Comparison of ENCODE assay signal across 8 mouse cellular contexts in genomic region chr1:194620245-194620991, GRCm38 (mm10). TPM values are rescaled to one million over a fixed set of nuclear protein-coding genes. Genes with fewer than 3 reads are reported as not detected.
DNase-seq lines count a peak whose midpoint lies in the region; ATAC-seq and TF ChIP-seq lines count a peak whose summit lies in the region.

No protein-coding gene starts in this region.

- under 1% methylated on average over 56 of the region's 56 CpGs for WGBS in forebrain, embryonic 10.5 days
- WGBS in heart, embryonic 15.5 days, result under 1% methylated on average over 55 of the region's 56 CpGs
- WGBS in lung, embryonic 16.5 days, result under 1% methylated on average over 56 of the region's 56 CpGs

- no peaks in the 10 kb centered on the region for H3K36me3 ChIP-seq in E14TG2a.4 (ENCODE audit: insufficient read depth, low read length)
- H3K36me3 ChIP-seq in forebrain, embryonic 10.5 days (replicated peaks), result no peaks in the 10 kb centered on the region
- H3K36me3 ChIP-seq in heart, embryonic 15.5 days, result no peaks in the 10 kb centered on the region
- no peaks in the 10 kb centered on the region for H3K36me3 ChIP-seq in lung, embryonic 16.5 days (ENCODE audit: control insufficient read depth, insufficient read depth, low read length)

- peaks cover 26% of the 10 kb centered on the region for H3K4me1 ChIP-seq in E14TG2a.4 (replicated peaks; ENCODE audit: low read depth, low read length)
- peaks cover 71% of the 10 kb centered on the region for H3K4me1 ChIP-seq in forebrain, embryonic 10.5 days
- peaks cover 53% of the 10 kb centered on the region for H3K4me1 ChIP-seq in heart, embryonic 15.5 days (replicated peaks)
- H3K4me1 ChIP-seq in lung, embryonic 16.5 days (replicated peaks; ENCODE audit: control insufficient read depth, insufficient read depth, low read length), result peaks cover 32% of the 10 kb centered on the region

- no peak for TF ChIP-seq CTCF in E14TG2a.4 (conservative IDR thresholded peaks at IDR 0.05; ENCODE audit: low read length)

- peak overlapping the region; percentile 87 for H3K4me3 ChIP-seq in E14TG2a.4 (replicated peaks; ENCODE audit: low read length)
- H3K4me3 ChIP-seq in forebrain, embryonic 10.5 days, result peak overlapping the region; percentile 81
- H3K4me3 ChIP-seq in heart, embryonic 15.5 days, result peak overlapping the region; percentile 92
- peak overlapping the region; percentile 84 for H3K4me3 ChIP-seq in lung, embryonic 16.5 days (ENCODE audit: low read length)

- peak overlapping the region; percentile 85 for H3K27ac ChIP-seq in forebrain, embryonic 10.5 days
- peak overlapping the region; percentile 93 for H3K27ac ChIP-seq in heart, embryonic 15.5 days
- peak overlapping the region; percentile 87 for H3K27ac ChIP-seq in lung, embryonic 16.5 days (ENCODE audit: low read length)

- H3K9me3 ChIP-seq in E14TG2a.4 (ENCODE audit: low read length), result no peaks in the 10 kb centered on the region
- H3K9me3 ChIP-seq in forebrain, embryonic 10.5 days, result no peaks in the 10 kb centered on the region
- no peaks in the 10 kb centered on the region for H3K9me3 ChIP-seq in heart, embryonic 15.5 days (replicated peaks)
- no peaks in the 10 kb centered on the region for H3K9me3 ChIP-seq in lung, embryonic 16.5 days (ENCODE audit: control insufficient read depth, low read length)

- DNase-seq in brain, adult 2 months (ENCODE audit: low read depth, low spot score), result peak; percentile 61
- DNase-seq in forebrain, embryonic 10.5 days (ENCODE audit: extremely low spot score, low spot score), result peak; percentile 71
- peak; percentile 54 to 77 for DNase-seq in kidney, postnatal 25 days
- peak; percentile 50 for DNase-seq in ovary, postnatal 10 days (ENCODE audit: low spot score)
- peak; percentile 50 for DNase-seq in urinary bladder, postnatal 14 days (ENCODE audit: low spot score)

- peak overlapping the region; percentile 89 for H3K9ac ChIP-seq in heart, embryonic 15.5 days
- H3K9ac ChIP-seq in lung, embryonic 16.5 days (ENCODE audit: low read length), result peak overlapping the region; percentile 83

- peak; percentile 42 for ATAC-seq in heart, embryonic 15.5 days (replicated peaks; ENCODE audit: insufficient number of reproducible peaks, insufficient read depth, low FRiP score, low read depth)
- peak; percentile 59 for ATAC-seq in lung, embryonic 16.5 days (ENCODE audit: low read depth)

- peaks cover 37% of the 10 kb centered on the region for H3K27me3 ChIP-seq in E14TG2a.4 (ENCODE audit: insufficient read depth, low read length)
- peaks cover 33% of the 10 kb centered on the region for H3K27me3 ChIP-seq in forebrain, embryonic 10.5 days (ENCODE audit: poor library complexity, severe bottlenecking)
- no peaks in the 10 kb centered on the region for H3K27me3 ChIP-seq in heart, embryonic 15.5 days
- no peaks in the 10 kb centered on the region for H3K27me3 ChIP-seq in lung, embryonic 16.5 days (ENCODE audit: control insufficient read depth, insufficient read depth, low read depth, low read length)

- peak overlapping the region; percentile 89 for H3K4me2 ChIP-seq in heart, embryonic 15.5 days
- peak overlapping the region; percentile 87 for H3K4me2 ChIP-seq in lung, embryonic 16.5 days (ENCODE audit: low read depth, low read length)

RNA-seq across cellular contexts. Expression of gene Plxna2, which starts 2.4 kb away (rescaled TPM):
- polyA plus RNA-seq in forebrain, embryonic 10.5 days (2016; fragmentation: Nextera tagmentation; extraction: Ambion mirVana), result 6.5 and 7.4 TPM in 2 replicates
- 4.6 and 6.2 TPM in 2 replicates for polyA plus RNA-seq in heart, embryonic 15.5 days (2015; fragmentation: Nextera tagmentation; extraction: Ambion mirVana)
- polyA plus RNA-seq in lung, embryonic 16.5 days (2015; fragmentation: Nextera tagmentation; extraction: Ambion mirVana), result 10.4 and 10.6 TPM in 2 replicates

Comparison
In these comparisons a context has a peak if more than half of its experiments do, and no peak if none do; other contexts are left out.
1. Peak in every context shown above with its lines: DNase-seq, ATAC-seq, H3K4me3 ChIP-seq and H3K27ac ChIP-seq.